Mouse (Mus musculus) cerebellum, adult 9-10 months (tissue): Measurements from ENCODE around the gene Scgb2b12.
"Not testable (repeated sequence)": the region's sequence is repeated elsewhere in the genome, so short reads cannot be mapped to it uniquely, and the experiment has no call there.

ENCODE experiments used
- DNase-seq: peaks from one replicate; pipeline ENCODE4 v3.0.0; 2022

The Scgb2b12 gene

GRCm38 (mm10) chr7:32327145-32327544 lies at the start of gene Scgb2b12:
TSS of gene Scgb2b12 (minus strand) at chr7:32327245.
- not testable (repeated sequence) for DNase-seq

DNA sequence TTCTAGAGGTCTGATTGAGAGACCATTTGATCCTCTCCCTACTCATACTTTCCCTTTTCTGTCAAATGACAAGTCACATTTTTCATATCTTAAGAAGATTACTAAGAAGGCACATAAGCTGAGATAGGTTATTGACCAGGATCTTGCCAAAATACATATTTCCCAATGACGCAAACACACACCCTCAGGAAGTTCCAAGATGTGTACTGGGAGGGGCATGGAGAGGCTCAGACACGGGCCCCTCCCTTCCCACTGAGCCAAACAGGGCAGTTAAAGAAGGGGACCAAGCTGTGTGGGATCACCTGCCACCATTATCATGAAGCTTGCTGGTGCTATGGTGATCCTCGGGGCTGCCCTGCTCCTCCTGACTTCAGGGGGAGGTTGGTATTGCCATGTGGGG lies 6.8 kb upstream of the Scgb2b12 start, which contains the start of gene Scgb1b12:
Gene Scgb1b12 (plus strand): TSS at position 301 of the 400 bp plus-strand sequence.
- not testable (repeated sequence) for DNase-seq
